Mouse (Mus musculus): ENCODE measurements at regions not wholly inside any gene's neighbourhood (a gene's known extent, or its start where the extent isn't known, plus 50 kb on each side); places are given as distances from the start of the nearest gene placed in this dataset.

DNA sequence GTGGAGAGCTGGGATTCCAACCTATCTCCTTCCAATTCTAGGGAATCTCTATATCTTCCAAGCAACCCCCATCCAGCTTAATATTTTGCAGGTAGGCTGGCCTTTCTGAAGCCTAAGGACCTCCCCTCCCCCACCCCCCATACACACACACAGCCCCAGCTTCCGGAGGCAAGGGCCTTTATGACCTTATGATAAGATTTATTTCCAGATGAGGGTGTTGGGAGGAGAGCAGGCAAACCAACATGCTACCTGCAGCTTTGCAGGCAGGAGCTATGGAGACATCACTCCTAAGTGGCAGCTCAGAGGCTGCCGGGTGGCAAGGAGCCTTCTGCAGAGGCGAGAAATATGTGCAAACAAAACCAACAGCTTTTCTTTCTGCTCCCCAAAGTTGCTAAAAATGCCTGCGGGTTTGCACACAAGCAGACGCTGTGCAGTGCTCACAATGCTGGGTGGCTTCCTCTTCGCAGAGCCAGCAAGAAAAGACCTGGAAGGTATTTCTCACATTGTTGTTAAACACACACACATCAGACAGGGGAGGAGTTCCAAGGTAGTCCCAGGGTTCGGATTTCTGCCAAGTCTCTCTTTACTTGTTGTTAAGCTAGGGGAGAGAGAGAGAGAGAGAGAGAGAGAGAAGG, 145.2 kb upstream of the Jun start:
- H3K36me3 ChIP-seq (ENCODE audit: control insufficient read depth, insufficient read depth, low read length) = no peaks in the 10 kb centered on the region
- no peaks in the 10 kb centered on the region for H3K4me1 ChIP-seq (ENCODE audit: control insufficient read depth, insufficient read depth, low read length)
- H3K4me2 ChIP-seq (ENCODE audit: low read length) = no peak overlapping the region
- ATAC-seq = no peak
- H3K9ac ChIP-seq (ENCODE audit: low read depth, low read length) = no peak overlapping the region
- WGBS = 78% methylated on average over 7 of the region's 7 CpGs
- no peak overlapping the region for H3K4me3 ChIP-seq (ENCODE audit: low read depth, low read length)
- H3K9me3 ChIP-seq (replicated peaks; ENCODE audit: control insufficient read depth, low read length, poor library complexity, severe bottlenecking) = no peaks in the 10 kb centered on the region
- H3K27ac ChIP-seq (ENCODE audit: low read length) = no peak overlapping the region
- H3K27me3 ChIP-seq (ENCODE audit: control insufficient read depth, insufficient read depth, low read depth, low read length) = no peaks in the 10 kb centered on the region

DNA sequence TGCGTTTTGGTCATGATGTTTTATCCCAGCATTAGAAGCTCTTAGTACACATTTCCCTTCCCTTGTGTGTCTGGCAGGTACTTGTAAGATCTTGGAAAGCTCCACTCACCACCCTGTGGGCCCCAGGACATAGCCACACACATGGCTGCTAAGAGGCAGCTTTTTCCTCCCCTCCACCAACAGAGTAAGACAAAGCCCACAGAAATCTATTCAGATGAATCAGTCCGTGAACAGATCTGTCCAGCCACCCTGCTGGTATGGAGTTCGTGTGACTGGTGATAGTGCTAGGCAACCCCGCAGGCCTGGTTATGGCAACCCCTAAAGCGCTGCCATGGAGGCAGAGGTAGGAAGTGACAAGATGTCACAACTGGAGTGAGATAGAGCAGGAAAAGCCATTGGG, 147.4 kb upstream of the Jun start:
- no peak overlapping the region for H3K4me2 ChIP-seq (ENCODE audit: low read length)
- no peak overlapping the region for H3K9ac ChIP-seq (ENCODE audit: low read depth, low read length)
- no peaks in the 10 kb centered on the region for H3K9me3 ChIP-seq (replicated peaks; ENCODE audit: control insufficient read depth, low read length, poor library complexity, severe bottlenecking)
- no peak overlapping the region for H3K27ac ChIP-seq (ENCODE audit: low read length)
- ATAC-seq = no peak
- H3K4me1 ChIP-seq (ENCODE audit: control insufficient read depth, insufficient read depth, low read length) = no peaks in the 10 kb centered on the region
- no peaks in the 10 kb centered on the region for H3K27me3 ChIP-seq (ENCODE audit: control insufficient read depth, insufficient read depth, low read depth, low read length)
- no peak overlapping the region for H3K4me3 ChIP-seq (ENCODE audit: low read depth, low read length)
- WGBS = 32% methylated on average over 5 of the region's 5 CpGs
- H3K36me3 ChIP-seq (ENCODE audit: control insufficient read depth, insufficient read depth, low read length) = no peaks in the 10 kb centered on the region

DNA sequence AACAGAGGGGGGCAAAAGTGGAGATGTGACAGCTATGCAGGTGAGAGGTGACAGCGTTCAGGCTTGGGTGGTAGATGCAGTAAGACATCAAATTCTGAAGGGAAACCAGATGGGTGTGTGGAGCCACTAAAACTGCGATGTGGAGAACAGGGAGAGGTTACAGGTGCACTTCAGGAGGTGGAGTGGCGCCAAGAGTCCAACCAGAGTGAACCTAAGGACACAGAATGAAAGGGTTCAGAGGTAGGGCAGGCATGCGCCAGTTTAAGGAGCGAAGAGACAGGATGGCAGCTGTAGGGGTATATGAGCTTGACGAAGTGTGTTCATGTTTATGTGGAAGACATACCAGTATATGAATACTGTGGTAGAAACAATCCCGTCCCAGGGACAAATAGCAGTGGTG, 148.1 kb upstream of the Jun start:
- H3K9ac ChIP-seq (ENCODE audit: low read depth, low read length) = no peak overlapping the region
- no peaks in the 10 kb centered on the region for H3K36me3 ChIP-seq (ENCODE audit: control insufficient read depth, insufficient read depth, low read length)
- no peak overlapping the region for H3K4me2 ChIP-seq (ENCODE audit: low read length)
- H3K4me1 ChIP-seq (ENCODE audit: control insufficient read depth, insufficient read depth, low read length) = no peaks in the 10 kb centered on the region
- ATAC-seq = no peak
- WGBS = 95% methylated on average over 7 of the region's 7 CpGs
- no peak overlapping the region for H3K27ac ChIP-seq (ENCODE audit: low read length)
- H3K27me3 ChIP-seq (ENCODE audit: control insufficient read depth, insufficient read depth, low read depth, low read length) = no peaks in the 10 kb centered on the region
- no peaks in the 10 kb centered on the region for H3K9me3 ChIP-seq (replicated peaks; ENCODE audit: control insufficient read depth, low read length, poor library complexity, severe bottlenecking)
- no peak overlapping the region for H3K4me3 ChIP-seq (ENCODE audit: low read depth, low read length)

DNA sequence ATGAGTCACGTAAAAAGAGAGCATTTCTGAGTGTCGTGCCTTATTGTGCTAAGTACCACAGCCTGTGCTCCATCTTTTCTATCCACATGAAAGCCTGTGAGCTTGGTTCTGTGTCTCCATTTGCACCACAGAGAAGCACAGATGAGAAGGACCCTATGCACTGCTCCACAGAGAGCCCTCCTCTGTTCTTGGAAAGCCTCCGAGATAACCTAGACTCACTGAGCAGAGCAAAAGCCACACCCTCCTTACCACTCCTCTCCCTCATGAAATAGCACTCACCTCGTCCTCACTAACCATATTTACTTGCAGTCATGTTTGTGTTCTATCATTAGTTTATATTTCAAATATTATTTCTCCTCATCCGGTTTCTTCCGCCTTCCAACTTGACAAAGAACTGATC, 150.5 kb upstream of the Jun start:
- H3K27ac ChIP-seq (ENCODE audit: low read length) = no peak overlapping the region
- H3K4me2 ChIP-seq (ENCODE audit: low read length) = no peak overlapping the region
- no peaks in the 10 kb centered on the region for H3K4me1 ChIP-seq (ENCODE audit: control insufficient read depth, insufficient read depth, low read length)
- no peak overlapping the region for H3K4me3 ChIP-seq (ENCODE audit: low read depth, low read length)
- 88% methylated on average over 6 of the region's 6 CpGs for WGBS
- ATAC-seq = no peak
- no peaks in the 10 kb centered on the region for H3K9me3 ChIP-seq (replicated peaks; ENCODE audit: control insufficient read depth, low read length, poor library complexity, severe bottlenecking)
- H3K36me3 ChIP-seq (ENCODE audit: control insufficient read depth, insufficient read depth, low read length) = no peaks in the 10 kb centered on the region
- no peaks in the 10 kb centered on the region for H3K27me3 ChIP-seq (ENCODE audit: control insufficient read depth, insufficient read depth, low read depth, low read length)
- H3K9ac ChIP-seq (ENCODE audit: low read depth, low read length) = no peak overlapping the region

DNA sequence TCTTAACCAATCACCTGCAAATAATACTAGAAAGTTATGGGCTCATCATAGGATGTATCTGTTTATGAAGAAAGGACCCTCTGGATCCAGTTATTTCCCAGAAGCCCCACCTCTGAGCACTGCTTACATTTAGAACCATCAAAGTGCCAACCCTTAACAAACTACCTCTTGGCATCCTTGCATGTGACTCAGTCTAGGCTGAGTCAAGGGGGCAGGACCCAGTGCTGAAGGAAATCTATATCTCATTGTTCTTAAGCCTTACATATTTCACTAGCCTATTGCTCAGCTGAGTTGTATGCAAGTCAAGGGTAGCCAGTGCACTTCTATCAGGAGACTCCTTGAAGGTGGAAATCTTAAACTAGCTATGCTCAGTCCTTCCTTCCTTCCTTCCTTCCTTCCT, 151.6 kb upstream of the Jun start:
- H3K9ac ChIP-seq (ENCODE audit: low read depth, low read length) = no peak overlapping the region
- H3K27ac ChIP-seq (ENCODE audit: low read length) = no peak overlapping the region
- H3K4me2 ChIP-seq (ENCODE audit: low read length) = no peak overlapping the region
- H3K27me3 ChIP-seq (ENCODE audit: control insufficient read depth, insufficient read depth, low read depth, low read length) = no peaks in the 10 kb centered on the region
- H3K36me3 ChIP-seq (ENCODE audit: control insufficient read depth, insufficient read depth, low read length) = no peaks in the 10 kb centered on the region
- no peaks in the 10 kb centered on the region for H3K9me3 ChIP-seq (replicated peaks; ENCODE audit: control insufficient read depth, low read length, poor library complexity, severe bottlenecking)
- no peak for ATAC-seq
- no peak overlapping the region for H3K4me3 ChIP-seq (ENCODE audit: low read depth, low read length)
- no peaks in the 10 kb centered on the region for H3K4me1 ChIP-seq (ENCODE audit: control insufficient read depth, insufficient read depth, low read length)

DNA sequence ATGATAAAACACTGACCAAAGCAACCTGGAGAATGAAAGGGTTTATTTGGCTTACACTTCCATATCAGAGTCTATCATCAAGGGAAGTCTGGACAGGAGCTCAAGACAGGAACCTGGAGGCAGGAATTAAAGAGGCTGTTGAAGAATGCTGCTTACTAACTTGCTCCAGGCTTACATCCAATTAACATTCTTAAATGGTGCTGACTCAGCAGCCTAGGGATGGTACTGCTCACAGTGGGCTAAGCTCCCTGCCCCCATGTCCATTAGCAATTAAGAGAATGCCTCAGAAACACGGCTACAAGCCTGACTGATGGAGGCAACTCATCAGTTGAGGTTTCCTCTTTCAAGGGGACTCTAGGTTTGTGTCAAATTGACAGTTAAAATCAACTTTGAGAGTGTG, 153.3 kb upstream of the Jun start:
- no peaks in the 10 kb centered on the region for H3K36me3 ChIP-seq (ENCODE audit: control insufficient read depth, insufficient read depth, low read length)
- no peaks in the 10 kb centered on the region for H3K4me1 ChIP-seq (ENCODE audit: control insufficient read depth, insufficient read depth, low read length)
- H3K9me3 ChIP-seq (replicated peaks; ENCODE audit: control insufficient read depth, low read length, poor library complexity, severe bottlenecking) = no peaks in the 10 kb centered on the region
- H3K4me3 ChIP-seq (ENCODE audit: low read depth, low read length) = no peak overlapping the region
- H3K27me3 ChIP-seq (ENCODE audit: control insufficient read depth, insufficient read depth, low read depth, low read length) = no peaks in the 10 kb centered on the region
- H3K27ac ChIP-seq (ENCODE audit: low read length) = no peak overlapping the region
- 67% methylated on average over 1 of the region's 1 CpGs for WGBS
- no peak overlapping the region for H3K4me2 ChIP-seq (ENCODE audit: low read length)
- no peak for ATAC-seq
- H3K9ac ChIP-seq (ENCODE audit: low read depth, low read length) = no peak overlapping the region

DNA sequence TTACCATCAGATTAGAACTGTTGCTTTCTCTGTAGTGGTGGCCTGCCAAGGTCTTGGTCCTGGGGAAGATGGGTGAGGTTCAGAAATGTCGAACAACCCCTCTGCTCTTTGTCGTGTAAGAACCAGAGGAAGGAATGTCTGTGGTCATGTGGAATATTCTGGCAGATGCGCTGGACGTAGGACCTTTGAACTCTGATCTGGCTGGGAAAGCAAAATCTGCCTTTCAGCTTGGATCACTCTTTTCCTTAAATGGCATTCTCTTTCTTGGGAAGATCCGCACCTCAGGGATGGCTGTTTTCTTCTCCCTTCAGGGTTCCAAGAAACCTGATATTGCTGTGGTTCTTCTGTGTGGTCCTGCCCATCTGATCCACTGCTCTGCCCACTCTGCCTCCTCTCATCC, 155.8 kb upstream of the Jun start:
- no peaks in the 10 kb centered on the region for H3K27me3 ChIP-seq (ENCODE audit: control insufficient read depth, insufficient read depth, low read depth, low read length)
- no peaks in the 10 kb centered on the region for H3K9me3 ChIP-seq (replicated peaks; ENCODE audit: control insufficient read depth, low read length, poor library complexity, severe bottlenecking)
- no peak overlapping the region for H3K4me3 ChIP-seq (ENCODE audit: low read depth, low read length)
- 80% methylated on average over 5 of the region's 5 CpGs for WGBS
- no peak overlapping the region for H3K9ac ChIP-seq (ENCODE audit: low read depth, low read length)
- no peaks in the 10 kb centered on the region for H3K4me1 ChIP-seq (ENCODE audit: control insufficient read depth, insufficient read depth, low read length)
- ATAC-seq = no peak
- no peak overlapping the region for H3K27ac ChIP-seq (ENCODE audit: low read length)
- H3K4me2 ChIP-seq (ENCODE audit: low read length) = no peak overlapping the region
- H3K36me3 ChIP-seq (ENCODE audit: control insufficient read depth, insufficient read depth, low read length) = no peaks in the 10 kb centered on the region

DNA sequence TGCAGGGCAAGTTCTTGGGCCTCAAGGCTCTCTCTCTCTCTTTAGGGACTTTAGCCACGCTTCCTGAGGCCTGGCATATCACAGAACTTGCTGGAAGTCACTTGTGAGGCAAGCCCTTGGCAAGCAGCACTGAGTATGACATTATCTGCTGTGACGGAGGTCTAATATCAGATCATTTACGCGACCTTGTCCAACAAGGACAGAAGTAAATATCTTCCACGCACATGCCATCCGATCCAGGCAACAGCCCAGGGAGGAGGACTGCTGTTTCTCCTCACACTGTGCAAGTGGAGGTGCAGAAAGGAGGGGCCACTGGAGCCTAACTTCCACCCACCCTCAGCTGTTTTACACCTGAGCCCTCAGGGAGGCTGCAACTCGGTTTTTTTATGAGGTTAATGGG, 156.8 kb upstream of the Jun start:
- H3K4me2 ChIP-seq (ENCODE audit: low read length) = no peak overlapping the region

DNA sequence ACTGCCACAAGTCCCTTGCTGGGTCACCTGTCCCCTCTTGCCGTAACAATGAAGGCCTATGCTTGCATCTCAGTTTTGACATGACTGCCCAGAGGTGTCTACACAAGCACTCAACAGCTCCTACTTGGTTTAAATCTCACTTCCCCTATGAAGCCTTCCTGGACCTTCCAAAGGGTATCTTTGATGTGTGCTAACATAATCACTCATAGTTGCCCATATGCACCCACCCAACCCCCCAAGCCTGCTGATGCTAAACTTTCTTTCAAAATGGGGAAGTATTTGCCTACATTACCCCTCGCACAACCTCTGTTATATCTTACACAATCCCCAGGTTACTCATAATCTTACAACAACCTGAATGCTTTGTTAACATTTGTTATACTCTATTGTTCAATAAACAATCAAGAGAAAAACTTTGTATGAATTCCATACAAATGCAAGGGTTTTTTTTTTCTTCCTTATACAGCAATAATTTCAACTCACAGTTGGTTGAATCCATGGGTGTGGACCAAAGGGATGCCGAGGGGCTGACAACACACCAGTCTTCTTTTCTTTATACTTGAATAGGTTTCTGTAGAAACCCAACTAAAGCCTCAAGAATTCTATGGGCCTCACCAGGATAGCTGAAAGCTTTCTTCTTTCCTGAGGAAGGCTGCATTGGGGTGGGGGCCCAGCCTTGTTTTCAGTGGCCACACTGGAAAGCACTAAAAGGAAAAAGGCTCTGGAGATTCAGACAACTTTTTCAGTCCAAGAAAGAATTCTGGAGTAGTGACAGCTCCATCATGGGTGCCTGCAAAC, 157.5 kb upstream of the Jun start:
- H3K9ac ChIP-seq (ENCODE audit: low read depth, low read length) = no peak overlapping the region
- no peak overlapping the region for H3K4me3 ChIP-seq (ENCODE audit: low read depth, low read length)
- no peak overlapping the region for H3K27ac ChIP-seq (ENCODE audit: low read length)
- no peaks in the 10 kb centered on the region for H3K9me3 ChIP-seq (replicated peaks; ENCODE audit: control insufficient read depth, low read length, poor library complexity, severe bottlenecking)
- H3K4me1 ChIP-seq (ENCODE audit: control insufficient read depth, insufficient read depth, low read length) = no peaks in the 10 kb centered on the region
- WGBS = 58% methylated on average over 3 of the region's 3 CpGs
- ATAC-seq = no peak
- no peaks in the 10 kb centered on the region for H3K36me3 ChIP-seq (ENCODE audit: control insufficient read depth, insufficient read depth, low read length)
- H3K4me2 ChIP-seq (ENCODE audit: low read length) = no peak overlapping the region
- H3K27me3 ChIP-seq (ENCODE audit: control insufficient read depth, insufficient read depth, low read depth, low read length) = no peaks in the 10 kb centered on the region

More for the DNA sequence above, 156.8 kb upstream of the Jun start:
- no peak for ATAC-seq
- WGBS = 90% methylated on average over 7 of the region's 7 CpGs
- no peaks in the 10 kb centered on the region for H3K27me3 ChIP-seq (ENCODE audit: control insufficient read depth, insufficient read depth, low read depth, low read length)
- no peak overlapping the region for H3K27ac ChIP-seq (ENCODE audit: low read length)
- no peaks in the 10 kb centered on the region for H3K4me1 ChIP-seq (ENCODE audit: control insufficient read depth, insufficient read depth, low read length)
- no peak overlapping the region for H3K9ac ChIP-seq (ENCODE audit: low read depth, low read length)
- no peak overlapping the region for H3K4me3 ChIP-seq (ENCODE audit: low read depth, low read length)
- no peaks in the 10 kb centered on the region for H3K36me3 ChIP-seq (ENCODE audit: control insufficient read depth, insufficient read depth, low read length)
- H3K9me3 ChIP-seq (replicated peaks; ENCODE audit: control insufficient read depth, low read length, poor library complexity, severe bottlenecking) = no peaks in the 10 kb centered on the region
